Mouse (Mus musculus): ENCODE measurements around the gene Cd52. TPM values are rescaled to one million over a fixed set of nuclear protein-coding genes. Genes with fewer than 3 reads are reported as not detected.

Gene Cd52
- polyA plus RNA-seq, 1 experiment from 2014 or later: 10.6 TPM

- no peak overlapping the region for H3K27ac ChIP-seq
- no peaks in the 10 kb centered on the region for H3K27me3 ChIP-seq
- H3K4me1 ChIP-seq: peaks cover 36% of the 10 kb centered on the region
- peak overlapping the region; percentile 87; the same call in 1 of the 2 replicates for H3K4me3 ChIP-seq
- peak overlapping the region; percentile 93; the same call in 1 of the 2 replicates for H3K9ac ChIP-seq
- no peaks in the 10 kb centered on the region for H3K9me3 ChIP-seq
- peaks cover 26% of the 10 kb centered on the region for H3K36me3 ChIP-seq
- 87% methylated on average over 21 of the region's 21 CpGs for WGBS
- no peak overlapping the region for H3K4me2 ChIP-seq (replicated peaks)
- no peak for ATAC-seq (ENCODE audit: low FRiP score, low read depth)
Measured at GRCm38 (mm10) chr4:134126300-134127120, 31.6 kb upstream of the Cd52 start.

- Histone ChIP-seq H3K9ac (peak overlapping the region; percentile 19; the same call in 1 of the 2 replicates), H3K36me3 (peaks cover 16% of the 10 kb centered on the region), H3K9me3 (no peaks in the 10 kb centered on the region), H3K4me1 (peaks cover 36% of the 10 kb centered on the region), H3K4me2 (replicated peaks) (no peak overlapping the region), H3K27ac (no peak overlapping the region), H3K4me3 (no peak overlapping the region), H3K27me3 (no peaks in the 10 kb centered on the region)
- ATAC-seq (ENCODE audit: low FRiP score, low read depth): no peak
- 87% methylated on average over 15 of the region's 15 CpGs for WGBS
Measured at GRCm38 (mm10) chr4:134125383-134126060, 30.6 kb upstream of the Cd52 start.

GRCm38 (mm10) chr4:134123680-134124551 is 29.0 kb upstream of the Cd52 start:
- Histone ChIP-seq H3K4me3 (no peak overlapping the region), H3K36me3 (peaks cover 16% of the 10 kb centered on the region), H3K4me2 (replicated peaks) (no peak overlapping the region), H3K27me3 (no peaks in the 10 kb centered on the region), H3K27ac (no peak overlapping the region), H3K9ac (no peak overlapping the region), H3K4me1 (peaks cover 19% of the 10 kb centered on the region), H3K9me3 (no peaks in the 10 kb centered on the region)
- WGBS: 26% methylated on average over 17 of the region's 17 CpGs
- no peak for ATAC-seq (ENCODE audit: low FRiP score, low read depth)

- Histone ChIP-seq H3K4me2 (replicated peaks) (no peak overlapping the region), H3K4me1 (peaks cover 21% of the 10 kb centered on the region), H3K9ac (no peak overlapping the region), H3K36me3 (peaks cover 16% of the 10 kb centered on the region), H3K4me3 (no peak overlapping the region), H3K27ac (no peak overlapping the region), H3K9me3 (no peaks in the 10 kb centered on the region), H3K27me3 (no peaks in the 10 kb centered on the region)
- 95% methylated on average over 6 of the region's 6 CpGs for WGBS
- no peak for ATAC-seq (ENCODE audit: low FRiP score, low read depth)
Measured at GRCm38 (mm10) chr4:134123147-134123546, 28.3 kb upstream of the Cd52 start.

- Histone ChIP-seq H3K27ac (no peak overlapping the region), H3K9ac (no peak overlapping the region), H3K36me3 (peaks cover 16% of the 10 kb centered on the region), H3K9me3 (no peaks in the 10 kb centered on the region), H3K4me3 (no peak overlapping the region), H3K4me2 (replicated peaks) (no peak overlapping the region), H3K27me3 (no peaks in the 10 kb centered on the region), H3K4me1 (peaks cover 13% of the 10 kb centered on the region)
- 21% methylated on average over 3 of the region's 3 CpGs for WGBS
- ATAC-seq (ENCODE audit: low FRiP score, low read depth): no peak
Measured at GRCm38 (mm10) chr4:134122281-134122680, 27.4 kb upstream of the Cd52 start.

GRCm38 (mm10) chr4:134121571-134121970 is 26.7 kb upstream of the Cd52 start:
- Histone ChIP-seq H3K9ac (no peak overlapping the region), H3K36me3 (peaks cover 9% of the 10 kb centered on the region), H3K27ac (no peak overlapping the region), H3K9me3 (no peaks in the 10 kb centered on the region), H3K4me3 (no peak overlapping the region), H3K27me3 (no peaks in the 10 kb centered on the region), H3K4me2 (replicated peaks) (no peak overlapping the region), H3K4me1 (peaks cover 6% of the 10 kb centered on the region; the same call in 1 of the 2 replicates)
- no peak for ATAC-seq (ENCODE audit: low FRiP score, low read depth)
- 35% methylated on average over 4 of the region's 4 CpGs for WGBS

- H3K9ac ChIP-seq: no peak overlapping the region
- no peak overlapping the region for H3K27ac ChIP-seq
- 87% methylated on average over 4 of the region's 4 CpGs for WGBS
- H3K4me3 ChIP-seq: no peak overlapping the region
- peaks cover 3% of the 10 kb centered on the region; the same call in 1 of the 2 replicates for H3K36me3 ChIP-seq
- no peaks in the 10 kb centered on the region for H3K9me3 ChIP-seq
- peaks cover 3% of the 10 kb centered on the region; the same call in 1 of the 2 replicates for H3K4me1 ChIP-seq
- ATAC-seq (ENCODE audit: low FRiP score, low read depth): no peak
- H3K4me2 ChIP-seq (replicated peaks): no peak overlapping the region
- H3K27me3 ChIP-seq: no peaks in the 10 kb centered on the region
Measured at GRCm38 (mm10) chr4:134120916-134121315, 26.0 kb upstream of the Cd52 start.

GRCm38 (mm10) chr4:134120192-134120805 is 25.4 kb upstream of the Cd52 start:
- 83% methylated on average over 6 of the region's 6 CpGs for WGBS
- Histone ChIP-seq H3K36me3 (no peaks in the 10 kb centered on the region), H3K9ac (no peak overlapping the region), H3K27me3 (no peaks in the 10 kb centered on the region), H3K27ac (no peak overlapping the region), H3K4me1 (peaks cover 3% of the 10 kb centered on the region; the same call in 1 of the 2 replicates), H3K4me2 (replicated peaks) (no peak overlapping the region), H3K4me3 (no peak overlapping the region), H3K9me3 (no peaks in the 10 kb centered on the region)
- no peak for ATAC-seq (ENCODE audit: low FRiP score, low read depth)

GRCm38 (mm10) chr4:134119644-134120043 is 24.8 kb upstream of the Cd52 start:
- Histone ChIP-seq H3K4me3 (no peak overlapping the region), H3K27me3 (no peaks in the 10 kb centered on the region), H3K9me3 (no peaks in the 10 kb centered on the region), H3K27ac (no peak overlapping the region), H3K9ac (no peak overlapping the region), H3K4me1 (peaks cover 3% of the 10 kb centered on the region; the same call in 1 of the 2 replicates), H3K4me2 (replicated peaks) (no peak overlapping the region), H3K36me3 (no peaks in the 10 kb centered on the region)
- ATAC-seq (ENCODE audit: low FRiP score, low read depth): no peak
- 69% methylated on average over 9 of the region's 9 CpGs for WGBS

- Histone ChIP-seq H3K4me3 (no peak overlapping the region), H3K27me3 (no peaks in the 10 kb centered on the region), H3K27ac (no peak overlapping the region), H3K4me2 (replicated peaks) (no peak overlapping the region), H3K9me3 (no peaks in the 10 kb centered on the region), H3K4me1 (peaks cover 3% of the 10 kb centered on the region; the same call in 1 of the 2 replicates), H3K36me3 (no peaks in the 10 kb centered on the region), H3K9ac (no peak overlapping the region)
- no peak for ATAC-seq (ENCODE audit: low FRiP score, low read depth)
- 64% methylated on average over 5 of the region's 5 CpGs for WGBS
Measured at GRCm38 (mm10) chr4:134119042-134119441, 24.2 kb upstream of the Cd52 start.

- Histone ChIP-seq H3K36me3 (no peaks in the 10 kb centered on the region), H3K4me2 (replicated peaks) (no peak overlapping the region), H3K27ac (no peak overlapping the region), H3K27me3 (no peaks in the 10 kb centered on the region), H3K4me1 (peaks cover 10% of the 10 kb centered on the region), H3K9ac (no peak overlapping the region; the same call in 1 of the 2 replicates), H3K9me3 (no peaks in the 10 kb centered on the region), H3K4me3 (no peak overlapping the region)
- ATAC-seq (ENCODE audit: low FRiP score, low read depth): no peak
- 74% methylated on average over 14 of the region's 14 CpGs for WGBS
Measured at GRCm38 (mm10) chr4:134118126-134118800, 23.4 kb upstream of the Cd52 start.
